Mouse (Mus musculus) adrenal gland, adult 8-10 months (tissue): Measurements from ENCODE around the gene Cdh1. TPM values are rescaled to one million over a fixed set of nuclear protein-coding genes. Genes with fewer than 3 reads are reported as not detected.
A peak's percentile ranks its signal among the peaks of the same experiment; 100 is the strongest.
"Not testable (repeated sequence)": the region's sequence is repeated elsewhere in the genome, so short reads cannot be mapped to it uniquely, and the experiment has no call there.

ENCODE experiments used
- DNase-seq: peaks from one replicate; pipeline ENCODE4 v3.0.0; 2022
- total RNA-seq, 4 experiments: library from RNA; stranded (reverse); gene quantifications; 2 replicates each; pipeline ENCODE4 v1.2.4; 2022

Cdh1 gene
- total RNA-seq, 4 experiments from 2014 or later: 0.06 to 0.38 (median 0.21) TPM

- no peak for DNase-seq
These were observed 10.7 kb upstream of the Cdh1 start for GRCm38 (mm10) chr8:106592458-106592857.

GRCm38 (mm10) chr8:106595623-106596022, 7.5 kb upstream of the Cdh1 start:
- not testable (repeated sequence) for DNase-seq

- no peak for DNase-seq
These were observed 6.1 kb upstream of the Cdh1 start for GRCm38 (mm10) chr8:106597067-106597466.

GRCm38 (mm10) chr8:106599265-106599979, 3.7 kb upstream of the Cdh1 start:
- no peak for DNase-seq

- no peak for DNase-seq
These were observed 782 bp downstream of the Cdh1 start for GRCm38 (mm10) chr8:106603933-106604332.

GRCm38 (mm10) chr8:106605657-106606056, 2.5 kb downstream of the Cdh1 start:
- DNase-seq: no peak

GRCm38 (mm10) chr8:106606121-106606520, 3.0 kb downstream of the Cdh1 start:
- no peak for DNase-seq

- no peak for DNase-seq
These were observed 3.5 kb downstream of the Cdh1 start for GRCm38 (mm10) chr8:106606601-106607145.

- DNase-seq: not testable (repeated sequence)
These were observed 4.6 kb downstream of the Cdh1 start for GRCm38 (mm10) chr8:106607783-106608182.

- DNase-seq: no peak
These were observed 5.3 kb downstream of the Cdh1 start for GRCm38 (mm10) chr8:106608425-106608824.

GRCm38 (mm10) chr8:106609076-106609903, 6.1 kb downstream of the Cdh1 start:
- no peak for DNase-seq

- DNase-seq: no peak
These were observed 7.9 kb downstream of the Cdh1 start for GRCm38 (mm10) chr8:106610958-106611640.

GRCm38 (mm10) chr8:106612047-106612446, 8.9 kb downstream of the Cdh1 start:
- DNase-seq: no peak

GRCm38 (mm10) chr8:106614704-106615103, 11.6 kb downstream of the Cdh1 start:
- no peak for DNase-seq

- DNase-seq: no peak
These were observed 12.6 kb downstream of the Cdh1 start for GRCm38 (mm10) chr8:106615661-106616299.

- no peak for DNase-seq
These were observed 13.5 kb downstream of the Cdh1 start for GRCm38 (mm10) chr8:106616679-106617078.

GRCm38 (mm10) chr8:106617196-106617595, 14.0 kb downstream of the Cdh1 start:
- DNase-seq: no peak

GRCm38 (mm10) chr8:106617865-106618264, 14.7 kb downstream of the Cdh1 start:
- DNase-seq: no peak

GRCm38 (mm10) chr8:106618324-106618723, 15.2 kb downstream of the Cdh1 start:
- DNase-seq: no peak

- peak; percentile 17 for DNase-seq
These were observed 16.5 kb downstream of the Cdh1 start for GRCm38 (mm10) chr8:106619549-106620245.

GRCm38 (mm10) chr8:106620488-106620887, 17.3 kb downstream of the Cdh1 start:
- DNase-seq: no peak

- no peak for DNase-seq
These were observed 19.9 kb downstream of the Cdh1 start for GRCm38 (mm10) chr8:106623016-106623415.
